Mouse (Mus musculus) liver, embryonic 14.5 days (tissue): ENCODE measurements around the gene Gm21671.
"Not testable (repeated sequence)": the region's sequence is repeated elsewhere in the genome, so short reads cannot be mapped to it uniquely, and the experiment has no call there.

Experiments
- CTCF ChIP-seq: IDR thresholded peaks from 2 replicates; pipeline ENCODE4 v1.5.1; 2016; ENCODE audit warnings: antibody characterized with exemption, low read depth, control low read depth
- EP300 ChIP-seq: IDR thresholded peaks from 2 replicates; pipeline ENCODE4 v1.6.1; 2016; ENCODE audit warnings: antibody characterized with exemption, low read depth

DNA sequence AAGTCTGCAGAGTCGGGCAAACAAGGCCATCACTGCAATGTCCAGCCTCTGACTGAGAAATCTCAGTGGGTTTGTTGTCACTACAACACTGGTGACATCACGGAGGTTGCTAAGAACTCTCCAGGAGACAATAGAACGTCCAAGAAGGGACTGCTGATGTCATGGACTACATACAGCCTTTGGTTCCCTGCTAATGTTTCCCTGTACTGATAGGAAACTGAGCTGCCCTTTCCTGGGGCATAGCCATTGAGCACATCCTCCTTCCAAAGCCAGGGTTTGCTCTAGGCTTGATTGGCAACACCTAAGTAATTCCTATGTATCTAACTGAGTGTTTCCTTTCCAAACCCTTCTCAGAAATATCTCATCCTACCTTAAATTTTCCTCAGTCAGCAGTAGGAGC lies 34.3 kb upstream of the Gm21671 start, which contains the start of gene Gm21698:
- not testable (repeated sequence) for TF ChIP-seq CTCF, EP300
